Mouse (Mus musculus) monocyte, adult 5-6 weeks (primary cell): ENCODE results near the gene Nae1. TPM values are rescaled to one million over a fixed set of nuclear protein-coding genes. Genes with fewer than 3 reads are reported as not detected.
"Not testable (repeated sequence)": the region's sequence is repeated elsewhere in the genome, so short reads cannot be mapped to it uniquely, and the experiment has no call there.

ENCODE experiments used
- ATAC-seq: fragments of 153-309, 156-312 bp; replicated peaks from 2 replicates; pipeline ENCODE4 v1.8.0; 2017; ENCODE audit warnings: mild to moderate bottlenecking; ENCODE audit not compliant: low TSS enrichment, insufficient number of reproducible peaks, severe bottlenecking, poor library complexity, low FRiP score
- total RNA-seq: library from RNA; stranded (forward); fragments of 200-1000, 200-491, 200-594 nt; gene quantifications from 3 replicates; pipeline ENCODE4 v1.2.3, GENCODE M21; 2017

Nae1 gene
- total RNA-seq: 103 to 118 TPM (median 115 TPM) in 3 replicates

GRCm38 (mm10) chr8:104533971-104534778, at the start of gene Nae1, which contains the start of gene Car7:
Gene Nae1, minus strand, starts transcription at chr8:104534637.
Gene Car7, plus strand, starts transcription at chr8:104534689.
- ATAC-seq: peak; percentile 88

GRCm38 (mm10) chr8:104577606-104578005, 43.2 kb upstream of the Nae1 start:
- not testable (repeated sequence) for ATAC-seq

GRCm38 (mm10) chr8:104576820-104577219, 42.4 kb upstream of the Nae1 start:
- ATAC-seq: no peak

GRCm38 (mm10) chr8:104570436-104571343, 36.3 kb upstream of the Nae1 start:
- ATAC-seq: peak; percentile 81

- ATAC-seq: no peak
Observed at GRCm38 (mm10) chr8:104569559-104569958, 35.1 kb upstream of the Nae1 start.

GRCm38 (mm10) chr8:104565457-104565798, 31.0 kb upstream of the Nae1 start:
- ATAC-seq: no peak

GRCm38 (mm10) chr8:104564633-104565456, 30.4 kb upstream of the Nae1 start:
- ATAC-seq: peak; percentile 99

GRCm38 (mm10) chr8:104560731-104561130, 26.3 kb upstream of the Nae1 start:
- no peak for ATAC-seq

GRCm38 (mm10) chr8:104557226-104557625, 22.8 kb upstream of the Nae1 start:
- ATAC-seq: no peak

GRCm38 (mm10) chr8:104555191-104555590, 20.8 kb upstream of the Nae1 start:
- no peak for ATAC-seq

- ATAC-seq: no peak
Observed at GRCm38 (mm10) chr8:104543440-104544045, 9.1 kb upstream of the Nae1 start.

- ATAC-seq: no peak
Observed at GRCm38 (mm10) chr8:104542160-104542559, 7.7 kb upstream of the Nae1 start.

GRCm38 (mm10) chr8:104541515-104541880, 7.1 kb upstream of the Nae1 start:
- ATAC-seq: no peak

- ATAC-seq: no peak
Observed at GRCm38 (mm10) chr8:104540710-104541514, 6.5 kb upstream of the Nae1 start.

GRCm38 (mm10) chr8:104540238-104540637, 5.8 kb upstream of the Nae1 start:
- no peak for ATAC-seq

- no peak for ATAC-seq
Observed at GRCm38 (mm10) chr8:104539566-104539965, 5.1 kb upstream of the Nae1 start.

GRCm38 (mm10) chr8:104538896-104539295, 4.5 kb upstream of the Nae1 start:
- ATAC-seq: no peak

- ATAC-seq: no peak
Observed at GRCm38 (mm10) chr8:104536028-104536427, 1.6 kb upstream of the Nae1 start.
